Mouse (Mus musculus) adrenal gland, adult 8-10 months (tissue): Measurements from ENCODE around the gene Xylt1. TPM values are rescaled to one million over a fixed set of nuclear protein-coding genes. Genes with fewer than 3 reads are reported as not detected.
A peak's percentile ranks its signal among the peaks of the same experiment; 100 is the strongest.

Experiments
- DNase-seq: peaks from one replicate; pipeline ENCODE4 v3.0.0; 2022
- total RNA-seq, 4 experiments: library from RNA; stranded (reverse); gene quantifications; 2 replicates each; pipeline ENCODE4 v1.2.4; 2022

The Xylt1 gene
- total RNA-seq: 10 to 100 TPM in 1 of 4 experiments, 1 to 10 TPM in 3; 7.4 to 13.4 (median 9.1) TPM

- peak; percentile 83 for DNase-seq
These were observed at the start of gene Xylt1 for GRCm38 (mm10) chr7:117380418-117381187. Xylt1 (plus strand) TSS chr7:117380979.

GRCm38 (mm10) chr7:117333936-117334335 is 46.8 kb upstream of the Xylt1 start:
- no peak for DNase-seq

GRCm38 (mm10) chr7:117356316-117356715 is 24.5 kb upstream of the Xylt1 start:
- no peak for DNase-seq

GRCm38 (mm10) chr7:117357425-117358194 is 23.2 kb upstream of the Xylt1 start:
- no peak for DNase-seq

GRCm38 (mm10) chr7:117361281-117361680 is 19.5 kb upstream of the Xylt1 start:
- no peak for DNase-seq

GRCm38 (mm10) chr7:117362493-117362892 is 18.3 kb upstream of the Xylt1 start:
- no peak for DNase-seq

- no peak for DNase-seq
These were observed 12.0 kb upstream of the Xylt1 start for GRCm38 (mm10) chr7:117368647-117369289.

- no peak for DNase-seq
These were observed 11.4 kb upstream of the Xylt1 start for GRCm38 (mm10) chr7:117369290-117369941.

- DNase-seq: no peak
These were observed 4.9 kb upstream of the Xylt1 start for GRCm38 (mm10) chr7:117375886-117376309.

GRCm38 (mm10) chr7:117377138-117377537 is 3.6 kb upstream of the Xylt1 start:
- no peak for DNase-seq

GRCm38 (mm10) chr7:117380036-117380417 is 752 bp upstream of the Xylt1 start:
- DNase-seq: no peak

- DNase-seq: peak; percentile 30
These were observed 606 bp downstream of the Xylt1 start for GRCm38 (mm10) chr7:117381188-117381981.

GRCm38 (mm10) chr7:117382006-117382405 is 1.2 kb downstream of the Xylt1 start:
- no peak for DNase-seq

- DNase-seq: no peak
These were observed 2.6 kb downstream of the Xylt1 start for GRCm38 (mm10) chr7:117383147-117383940.

GRCm38 (mm10) chr7:117386376-117386775 is 5.6 kb downstream of the Xylt1 start:
- DNase-seq: no peak

- no peak for DNase-seq
These were observed 7.7 kb downstream of the Xylt1 start for GRCm38 (mm10) chr7:117388284-117388988.

GRCm38 (mm10) chr7:117389048-117389447 is 8.3 kb downstream of the Xylt1 start:
- no peak for DNase-seq

- no peak for DNase-seq
These were observed 12.2 kb downstream of the Xylt1 start for GRCm38 (mm10) chr7:117392863-117393569.

- no peak for DNase-seq
These were observed 13.2 kb downstream of the Xylt1 start for GRCm38 (mm10) chr7:117393976-117394375.

GRCm38 (mm10) chr7:117394380-117394779 is 13.6 kb downstream of the Xylt1 start:
- no peak for DNase-seq
